Mouse (Mus musculus) adrenal gland, postnatal 36 days (tissue): ENCODE data around the gene Tgfb1. TPM values are rescaled to one million over a fixed set of nuclear protein-coding genes. Genes with fewer than 3 reads are reported as not detected.

Experiments used
- DNase-seq, 2 experiments: peaks; one replicate each; pipeline ENCODE4 v3.0.0; 2021; ENCODE audit warnings: mixed read lengths in 1 of 2
- total RNA-seq, 2 experiments: library from RNA; stranded (reverse); gene quantifications; 2 replicates each; pipeline ENCODE4 v1.2.3; 2021

Gene Tgfb1
- total RNA-seq, 2 experiments from 2014 or later = 35.5 to 48.9 TPM

DNA sequence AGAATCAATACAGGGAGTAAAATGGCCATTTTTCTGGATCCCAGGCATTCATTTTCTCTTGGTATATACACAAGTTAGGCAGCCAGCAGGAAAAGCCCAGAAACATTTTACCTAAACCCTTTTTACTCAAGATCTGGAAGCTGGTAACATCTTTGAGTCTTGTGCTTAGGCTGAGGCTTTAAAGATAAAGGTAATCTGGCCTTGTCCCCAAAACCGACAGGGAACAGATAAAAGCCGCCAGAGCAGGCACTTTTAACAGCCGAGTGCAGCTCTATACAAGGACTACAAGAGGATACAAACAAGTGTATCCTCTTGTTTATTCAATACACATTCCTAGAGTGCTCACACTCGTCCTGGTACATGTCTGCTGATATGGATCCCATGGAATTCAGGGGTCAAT is 48.2 kb downstream of the Tgfb1 start:
- no peak for DNase-seq

DNA sequence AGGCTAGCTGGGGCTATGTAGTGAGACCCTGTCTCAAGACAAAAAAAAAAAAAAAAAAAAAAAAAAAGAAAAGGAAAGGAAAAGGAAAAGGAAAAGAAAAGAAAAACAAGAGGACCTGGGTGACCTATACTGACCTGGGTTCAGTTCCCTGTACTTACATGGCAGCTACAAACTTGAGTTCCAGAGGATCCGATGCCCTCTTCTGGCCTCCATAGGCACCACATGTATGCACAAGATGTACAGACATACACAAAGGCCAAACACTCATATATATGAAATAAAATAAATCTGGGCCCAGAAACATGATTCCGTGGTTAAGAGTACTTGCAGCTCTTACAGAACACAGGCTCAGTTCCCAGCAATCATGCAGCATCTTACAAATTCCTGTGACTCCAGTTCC is 50.1 kb downstream of the Tgfb1 start:
- no peak for DNase-seq

DNA sequence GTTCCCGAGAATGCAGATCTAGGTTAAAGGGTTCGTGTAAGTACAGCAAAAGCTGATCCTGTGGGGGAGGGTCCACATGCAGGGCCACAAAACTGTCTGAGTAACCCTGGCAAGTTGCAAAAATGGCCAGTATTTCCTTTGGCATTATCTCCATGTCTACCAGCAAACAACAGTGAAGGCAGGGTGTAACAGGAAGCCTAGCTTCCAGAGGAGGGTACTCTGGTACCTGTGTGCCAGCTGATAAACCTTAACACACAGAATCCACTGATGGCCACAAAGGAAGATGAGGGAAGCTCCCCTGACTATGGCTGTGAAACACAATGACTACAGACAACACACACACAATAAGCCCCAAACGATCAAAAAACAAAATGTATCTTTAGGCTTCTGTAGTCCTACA is 51.5 kb downstream of the Tgfb1 start:
- no peak for DNase-seq

DNA sequence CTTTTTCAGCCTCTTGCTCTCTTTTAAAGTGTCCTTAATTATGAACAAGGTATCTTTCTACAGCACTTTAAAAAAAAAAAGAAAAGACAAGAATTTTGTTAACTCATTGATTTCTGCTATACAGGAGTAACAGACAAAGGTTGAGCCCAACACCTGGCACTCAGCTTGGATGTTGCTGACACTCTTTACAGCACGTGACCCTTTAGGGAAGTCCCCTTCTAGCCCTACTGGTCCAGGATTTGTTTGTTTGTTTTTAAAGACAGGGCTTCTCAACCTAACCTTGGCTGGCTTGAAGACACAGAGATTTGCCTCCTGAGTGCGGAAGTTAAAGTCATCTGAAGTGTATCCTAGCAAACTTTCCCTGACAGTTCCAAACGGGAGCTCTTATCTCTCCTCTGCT is 60.0 kb downstream of the Tgfb1 start:
- no peak for DNase-seq

DNA sequence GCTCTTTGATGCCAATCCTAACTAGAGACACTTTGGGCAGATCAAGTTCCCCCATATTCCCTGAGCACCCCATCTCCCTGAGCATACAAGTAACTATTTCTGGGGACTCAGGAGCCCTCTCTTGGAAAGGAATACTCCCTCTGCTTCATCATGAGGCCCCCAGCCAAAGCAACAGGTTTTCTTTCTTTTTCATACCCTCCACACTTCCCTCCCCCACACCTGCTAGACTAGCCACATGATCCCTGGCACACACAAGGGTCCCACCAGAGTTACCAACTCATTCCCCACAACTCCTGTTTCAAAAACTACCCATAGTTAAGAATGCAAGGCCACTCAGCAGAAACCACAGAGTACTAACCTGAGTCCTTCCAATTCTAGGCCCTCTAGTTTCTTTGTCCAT is 66.3 kb downstream of the Tgfb1 start:
- no peak for DNase-seq

DNA sequence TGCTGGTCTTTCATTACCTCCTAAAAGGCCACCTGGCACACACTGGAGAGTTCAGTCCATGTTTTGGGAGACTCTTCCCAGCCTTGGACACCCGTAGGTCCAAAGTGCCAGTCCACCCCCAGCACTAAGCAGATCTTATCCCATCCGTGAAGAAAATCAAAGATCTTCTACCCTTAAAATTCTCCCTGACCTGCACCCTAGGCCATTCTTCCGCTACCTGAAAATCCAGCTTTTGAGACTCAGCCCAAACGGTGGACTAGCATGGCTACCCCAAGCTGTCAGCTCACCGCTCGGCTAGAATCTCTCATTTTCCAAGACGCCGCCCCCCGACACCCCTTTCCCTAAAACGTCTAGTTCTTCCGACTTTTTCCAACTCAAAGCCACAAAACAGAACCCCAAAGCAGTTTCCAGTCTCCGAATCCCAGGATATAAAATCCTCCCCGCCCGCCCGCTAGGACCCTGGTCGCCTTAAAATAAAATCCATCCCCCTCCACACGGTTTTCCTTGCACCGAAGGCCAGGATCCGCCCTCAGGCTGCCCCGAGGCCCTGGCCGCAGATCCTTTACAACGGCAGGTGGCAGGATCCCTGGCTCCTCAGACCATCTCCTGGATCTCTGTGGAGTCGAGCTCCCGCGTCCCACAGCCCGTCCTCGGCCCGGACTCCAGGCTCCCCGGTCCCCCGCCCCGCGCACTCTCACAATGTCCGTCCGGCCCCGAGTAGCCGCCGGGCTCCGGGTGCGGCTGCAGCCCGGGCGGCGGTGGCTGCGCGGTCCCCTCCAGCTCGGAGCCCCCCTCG is 67.0 kb downstream of the Tgfb1 start:
- DNase-seq = peak; percentile 47 to 70

DNA sequence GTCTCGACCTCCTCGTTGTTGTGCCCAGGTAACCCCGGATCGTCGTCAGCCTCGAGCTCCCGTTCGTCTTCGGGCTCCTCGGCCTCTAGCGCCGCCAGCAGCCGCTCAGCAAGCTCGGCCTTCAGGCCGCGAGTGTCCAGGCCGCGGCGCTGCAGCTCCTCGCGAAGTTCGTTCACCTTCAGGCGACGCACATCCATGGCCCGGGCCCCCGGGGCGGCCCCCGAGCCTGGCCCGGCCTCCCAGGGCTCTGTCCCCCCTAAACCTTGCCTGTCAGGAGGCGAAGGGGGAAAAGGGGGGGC is 67.6 kb downstream of the Tgfb1 start:
- no peak for DNase-seq

Other genes with a start within 250 kb of the Tgfb1 start
- gene Ceacam1, start 209.4 kb upstream of the Tgfb1 start, total RNA-seq = 10 to 100 TPM in 1 of 2 experiments, 1 to 10 TPM in 1; 9.6 to 19.9 TPM
- 1 to 10 TPM; 1.4 to 2.4 TPM for gene Ceacam2, start 147.1 kb upstream of the Tgfb1 start, total RNA-seq
- gene Erich4, start 71.1 kb upstream of the Tgfb1 start, total RNA-seq = not detected
- gene Dmac2, start 67.6 kb upstream of the Tgfb1 start, total RNA-seq = 10 to 100 TPM; 22.1 to 25.3 TPM
- 1 to 10 TPM; 1.8 to 2.0 TPM for gene B3gnt8, start 60.3 kb upstream of the Tgfb1 start, total RNA-seq
- 100 to 1,000 TPM; 176 to 245 TPM for gene Bckdha, start 28.0 kb upstream of the Tgfb1 start, total RNA-seq
- gene Exosc5, start 27.8 kb upstream of the Tgfb1 start, total RNA-seq = 10 to 100 TPM; 39.6 to 54.0 TPM
- not detected for gene Tmem91, start 11.8 kb upstream of the Tgfb1 start, total RNA-seq
- 10 to 100 TPM; 15.3 to 18.0 TPM for gene B9d2, start 6.2 kb upstream of the Tgfb1 start, total RNA-seq
- 10 to 100 TPM; 45.9 to 49.0 TPM for gene Ccdc97, start 32.1 kb downstream of the Tgfb1 start, total RNA-seq
- 100 to 1,000 TPM; 102 to 113 TPM for gene Hnrnpul1, start 67.8 kb downstream of the Tgfb1 start, total RNA-seq
- 10 to 100 TPM; 50.7 to 63.4 TPM for gene Axl, start 101.7 kb downstream of the Tgfb1 start, total RNA-seq
- gene Cyp2s1, start 129.9 kb downstream of the Tgfb1 start, total RNA-seq = 1 to 10 TPM; 1.9 to 2.5 TPM
- gene Cyp2b10, start 210.6 kb downstream of the Tgfb1 start, total RNA-seq = 1 to 10 TPM; 3.9 to 7.6 TPM